Mouse (Mus musculus): ENCODE measurements around the gene 1700057G04Rik. TPM values are rescaled to one million over a fixed set of nuclear protein-coding genes. Genes with fewer than 3 reads are reported as not detected.
A peak's percentile ranks its signal among the peaks of the same experiment; 100 is the strongest.

The 1700057G04Rik gene
- total RNA-seq, 1 experiment from 2014 or later, result not detected

DNA sequence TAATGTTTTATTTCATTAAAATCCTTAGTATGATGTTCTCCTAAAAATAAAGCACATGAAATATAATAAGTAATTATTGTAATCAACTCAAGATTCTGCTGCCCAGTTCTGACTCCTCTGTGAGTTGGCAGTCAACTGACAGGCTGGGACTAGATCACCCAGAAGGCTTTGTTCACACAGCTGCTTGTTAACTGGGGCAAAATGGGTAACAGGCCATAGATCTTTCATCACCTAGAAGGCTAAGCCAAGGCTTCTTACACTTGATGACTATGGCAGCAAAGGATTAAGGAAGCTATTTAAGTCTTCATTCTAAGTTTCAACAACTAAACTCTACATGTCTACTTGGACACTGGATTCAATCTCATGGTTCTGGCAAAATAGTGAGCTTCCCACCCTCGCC is 68.8 kb downstream of the 1700057G04Rik start:
- no peak for ATAC-seq (replicated peaks; ENCODE audit: low read depth, poor library complexity, severe bottlenecking)

DNA sequence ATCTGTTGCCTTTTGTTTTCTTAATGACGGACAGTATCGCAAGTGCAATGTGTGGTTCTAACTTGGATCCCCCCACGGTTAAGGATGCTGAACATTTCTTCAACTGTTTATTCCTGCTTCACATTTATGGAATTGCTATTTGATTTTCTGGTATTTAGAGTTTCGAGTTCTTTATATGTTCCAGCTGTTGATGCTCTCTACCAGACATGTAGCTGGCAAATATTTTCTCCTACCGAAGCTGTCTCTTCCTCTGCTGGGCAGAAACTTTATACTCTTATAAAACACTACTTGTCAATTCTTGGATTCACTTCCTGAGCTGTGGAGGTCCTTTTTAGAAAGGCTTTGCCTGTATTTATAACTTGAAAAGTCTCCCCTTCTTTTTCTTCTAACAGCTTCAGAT is 70.1 kb downstream of the 1700057G04Rik start:
- no peak for ATAC-seq (replicated peaks; ENCODE audit: low read depth, poor library complexity, severe bottlenecking)

DNA sequence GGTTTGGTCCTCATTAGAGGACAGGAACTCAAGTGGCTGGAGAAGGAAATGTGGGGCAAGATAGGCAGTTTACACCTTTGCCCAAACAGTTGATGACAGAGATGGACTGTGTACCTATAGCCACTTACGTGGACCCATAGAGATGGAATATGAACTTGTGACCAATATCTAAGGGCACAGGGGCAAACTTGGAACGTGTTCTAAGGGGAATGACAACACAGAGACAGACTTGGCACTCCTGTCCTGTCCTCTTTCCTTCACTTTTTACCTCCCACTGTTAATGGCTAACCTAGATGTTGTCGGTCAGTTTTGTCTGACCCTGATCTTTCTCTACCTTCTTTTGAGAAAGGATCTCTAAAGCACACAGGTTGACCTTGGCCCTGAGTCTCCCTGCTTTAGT is 74.2 kb downstream of the 1700057G04Rik start:
- no peak for ATAC-seq (replicated peaks; ENCODE audit: low read depth, poor library complexity, severe bottlenecking)

DNA sequence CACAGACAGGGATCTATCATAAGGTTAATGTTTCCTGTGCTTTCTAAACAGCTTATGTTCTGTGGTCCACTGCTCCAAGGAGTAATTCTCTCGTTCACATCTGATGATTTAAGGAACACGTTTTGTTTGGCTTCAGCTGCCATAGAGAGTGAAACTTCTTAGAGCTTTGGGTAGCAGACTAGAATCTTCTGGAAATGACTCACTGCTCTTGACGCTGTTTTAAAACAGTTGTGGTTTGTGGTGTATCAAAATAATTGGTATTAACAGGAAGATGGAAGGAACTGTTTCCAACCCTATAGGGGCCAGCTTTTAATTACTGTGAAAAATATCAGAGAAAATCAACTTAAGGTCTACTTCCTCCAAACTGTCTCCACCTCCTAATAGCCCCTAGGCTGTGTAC is 75.2 kb downstream of the 1700057G04Rik start:
- peak; percentile 85 for ATAC-seq (replicated peaks; ENCODE audit: low read depth, poor library complexity, severe bottlenecking)

DNA sequence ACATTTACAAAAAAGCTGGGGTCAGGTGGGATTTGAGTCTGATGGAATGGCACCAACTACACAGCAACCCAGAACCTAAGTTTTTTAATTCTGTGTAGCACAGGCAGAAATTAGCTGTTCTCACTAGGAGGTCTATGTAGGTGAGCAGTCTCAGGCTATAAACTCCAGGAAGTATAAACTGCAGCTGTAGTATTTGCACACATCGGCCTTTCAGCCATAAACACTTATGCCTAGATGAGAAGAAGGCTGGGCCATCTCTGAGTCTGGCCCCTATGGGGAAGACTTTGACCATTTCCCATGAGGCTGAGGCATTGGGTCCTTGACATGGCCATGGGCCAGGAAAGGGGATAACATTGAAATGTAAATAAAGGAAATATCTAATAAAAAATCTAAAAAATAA is 76.7 kb downstream of the 1700057G04Rik start:
- no peak for ATAC-seq (replicated peaks; ENCODE audit: low read depth, poor library complexity, severe bottlenecking)

DNA sequence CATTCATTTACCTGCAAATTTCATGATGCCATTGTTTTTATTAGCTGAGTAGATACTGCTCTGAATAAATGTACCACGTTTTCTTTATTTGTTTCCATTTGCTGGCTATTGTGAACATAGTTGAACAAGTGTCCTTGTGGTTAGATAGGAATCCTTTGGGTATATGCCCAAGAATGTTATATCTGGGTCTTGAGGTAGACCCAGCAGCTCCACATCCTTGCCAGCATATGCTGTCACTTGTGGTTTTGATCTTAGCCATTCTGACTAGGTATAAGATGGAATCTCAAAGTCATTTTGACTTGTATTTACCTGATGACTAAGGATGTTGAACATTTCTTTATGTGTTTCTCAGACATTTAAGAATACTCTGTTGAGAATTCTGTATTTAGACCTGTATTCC is 77.7 kb downstream of the 1700057G04Rik start:
- ATAC-seq (replicated peaks; ENCODE audit: low read depth, poor library complexity, severe bottlenecking), result no peak

DNA sequence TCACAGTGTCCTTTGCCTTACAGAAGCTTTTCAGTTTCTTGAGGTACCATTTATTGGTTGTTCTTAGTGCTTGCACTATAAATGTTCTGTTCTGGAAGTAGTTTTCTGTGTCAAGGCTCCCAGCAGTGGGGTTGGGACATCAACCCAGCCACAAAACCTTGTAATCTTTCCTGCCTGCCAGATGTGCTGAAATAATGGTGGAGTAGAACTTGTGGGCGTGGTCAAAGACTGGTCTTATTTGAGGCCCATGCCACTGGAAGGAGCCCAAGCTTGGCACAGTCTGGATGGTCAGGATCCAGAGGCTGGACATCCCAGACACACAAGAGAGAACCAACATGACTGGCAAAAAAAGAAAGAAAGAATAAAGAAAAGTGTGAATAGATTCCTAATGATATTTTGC is 78.2 kb downstream of the 1700057G04Rik start:
- ATAC-seq (replicated peaks; ENCODE audit: low read depth, poor library complexity, severe bottlenecking), result 0 out of 2 replicates have a peak, but pooled peaks have one; percentile 42

DNA sequence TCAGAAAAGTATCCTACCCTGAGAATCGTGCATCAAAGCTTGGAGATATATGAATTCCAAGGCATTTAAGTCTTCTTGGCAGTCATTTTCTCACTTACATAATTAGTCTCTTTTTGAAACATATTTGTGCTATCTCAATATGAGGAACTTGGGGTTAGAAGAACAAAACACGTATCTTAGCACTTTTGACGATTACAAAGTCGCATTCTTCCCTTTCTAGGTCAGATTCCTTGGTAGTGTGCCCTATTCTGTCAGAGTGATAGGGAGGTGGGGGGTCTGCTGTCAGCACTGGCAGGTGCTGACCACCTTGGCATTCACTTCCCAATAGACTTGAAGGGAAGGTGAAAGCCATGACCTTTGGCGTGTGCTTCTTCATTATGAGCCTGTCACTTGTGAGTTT is 93.5 kb downstream of the 1700057G04Rik start:
- ATAC-seq (replicated peaks; ENCODE audit: low read depth, poor library complexity, severe bottlenecking), result peak; percentile 68

Other genes starting within 250 kb of the 1700057G04Rik start
- gene Plscr5, start 116.4 kb upstream of the 1700057G04Rik start, total RNA-seq (2017), result not detected in 2 replicates
- 35.0 and 68.7 TPM in 2 replicates for gene Plscr1, start 59.6 kb upstream of the 1700057G04Rik start, total RNA-seq (2017)
- gene Plscr2, start 33.8 kb upstream of the 1700057G04Rik start, total RNA-seq (2017), result 0.78 TPM in 1 of 2 replicates, not detected in the other
- gene Plscr4, start 148.0 kb downstream of the 1700057G04Rik start, total RNA-seq (2017), result 1.2 and 2.8 TPM in 2 replicates
- gene Plod2, start 232.8 kb downstream of the 1700057G04Rik start, total RNA-seq (2017), result 4.6 and 5.3 TPM in 2 replicates